Mouse (Mus musculus): Measurements from ENCODE around the gene Vps25.

DNA sequence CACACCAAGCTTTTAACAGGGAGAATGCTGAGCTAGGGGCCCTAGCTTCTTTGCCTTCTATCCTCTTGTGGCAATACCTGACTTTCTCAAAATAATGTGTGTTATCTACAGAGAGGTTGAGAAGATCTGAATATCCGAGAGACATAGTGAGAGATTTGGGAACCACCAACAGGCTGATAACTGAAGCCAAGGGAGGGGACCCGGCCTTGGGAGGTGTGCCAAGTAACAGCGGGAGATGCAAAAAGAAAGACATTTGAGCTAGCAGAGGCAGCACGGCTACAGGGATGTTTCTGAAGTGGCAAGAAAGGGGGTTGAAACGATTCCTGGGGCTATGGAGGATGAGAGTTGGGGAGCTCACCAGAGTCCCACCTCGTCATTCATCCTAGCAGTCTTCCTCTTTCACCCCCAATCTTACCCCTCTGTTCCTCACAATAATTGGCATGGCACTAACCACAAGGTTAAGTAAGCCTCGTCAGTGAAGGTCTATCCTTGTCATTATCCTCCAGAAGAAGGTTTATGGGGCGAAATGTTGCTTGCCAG is 24.1 kb upstream of the Vps25 start:
- TF ChIP-seq TCF12 (IDR thresholded peaks at IDR 0.05; ENCODE audit: low read depth, low read length) = peak; percentile 42; the same call in 1 of the 2 replicates
- TF ChIP-seq USF1 (IDR thresholded peaks at IDR 0.05; ENCODE audit: low read depth, low read length) = no peak
- no peak for TF ChIP-seq CHD1 (IDR thresholded peaks at IDR 0.05; ENCODE audit: low read depth, low read length)
- no peak for TF ChIP-seq MYB (IDR thresholded peaks at IDR 0.05; ENCODE audit: low read depth, low read length)
- no peak for TF ChIP-seq POLR2A (IDR thresholded peaks at IDR 0.05; ENCODE audit: control insufficient read depth in 1 of 2, insufficient read depth in 1 of 2, low read depth in 1 of 2, low read length in 2 of 2, poor library complexity in 1 of 2)
- peak; percentile 16 to 19; a peak in 2 of 4 replicates for TF ChIP-seq EP300 (IDR thresholded peaks at IDR 0.05; ENCODE audit: low read depth in 1 of 2, low read length in 2 of 2)
- no peak for TF ChIP-seq HCFC1 (IDR thresholded peaks at IDR 0.05; ENCODE audit: low read depth, low read length)
- TF ChIP-seq MYC (IDR thresholded peaks at IDR 0.05; ENCODE audit: low read depth, low read length) = no peak
- no peak for TF ChIP-seq SMC3 (IDR thresholded peaks at IDR 0.05; ENCODE audit: low read depth, low read length)

Data from MEL (cell line).